Mouse (Mus musculus): ENCODE results near the gene Srgap3. TPM values are rescaled to one million over a fixed set of nuclear protein-coding genes. Genes with fewer than 3 reads are reported as not detected.

The Srgap3 gene
- total and polyA plus RNA-seq, 2 experiments from 2014 or later: 0.33 TPM; not detected in 1

GRCm38 (mm10) chr6:112796607-112797006 lies 150.5 kb downstream of the Srgap3 start:
- Histone ChIP-seq H3K36me3 (replicated peaks; ENCODE audit: control insufficient read depth, insufficient read depth, low read length) (no peaks in the 10 kb centered on the region), H3K27me3 (ENCODE audit: control insufficient read depth, insufficient read depth, low read length) (no peaks in the 10 kb centered on the region), H3K9ac (replicated peaks; ENCODE audit: low read depth, low read length) (no peak overlapping the region), H3K9me3 (replicated peaks; ENCODE audit: control insufficient read depth, low read length) (no peaks in the 10 kb centered on the region), H3K4me3 (ENCODE audit: low read depth, low read length) (no peak overlapping the region), H3K4me2 (ENCODE audit: low read depth, low read length) (no peak overlapping the region), H3K27ac (ENCODE audit: low read depth) (no peak overlapping the region), H3K4me1 (ENCODE audit: control insufficient read depth, insufficient read depth) (no peaks in the 10 kb centered on the region)
- no peak for DNase-seq (ENCODE audit: low spot score)
- no peak for ATAC-seq (ENCODE audit: insufficient read depth, low read depth)
- TF ChIP-seq EP300 (IDR thresholded peaks at IDR 0.05; ENCODE audit: low read depth): no peak
- no peak for TF ChIP-seq CTCF (IDR thresholded peaks at IDR 0.05; ENCODE audit: low read depth)
- 70% methylated on average over 2 of the region's 2 CpGs for WGBS

GRCm38 (mm10) chr6:112793887-112794286 lies 153.2 kb downstream of the Srgap3 start:
- ATAC-seq (ENCODE audit: insufficient read depth, low read depth): no peak

GRCm38 (mm10) chr6:112789901-112790300 lies 157.2 kb downstream of the Srgap3 start:
- no peak for TF ChIP-seq EP300 (IDR thresholded peaks at IDR 0.05; ENCODE audit: low read depth)
- 0 out of 2 replicates have a peak, but pooled peaks have one; percentile 5 for TF ChIP-seq CTCF (IDR thresholded peaks at IDR 0.05; ENCODE audit: low read depth)
- H3K9me3 ChIP-seq (replicated peaks; ENCODE audit: control insufficient read depth, low read length): no peaks in the 10 kb centered on the region
- 76% methylated on average over 6 of the region's 6 CpGs for WGBS
- H3K9ac ChIP-seq (replicated peaks; ENCODE audit: low read depth, low read length): no peak overlapping the region
- no peaks in the 10 kb centered on the region for H3K27me3 ChIP-seq (ENCODE audit: control insufficient read depth, insufficient read depth, low read length)
- no peak overlapping the region for H3K27ac ChIP-seq (ENCODE audit: low read depth)
- ATAC-seq (ENCODE audit: insufficient read depth, low read depth): no peak
- H3K4me1 ChIP-seq (ENCODE audit: control insufficient read depth, insufficient read depth): no peaks in the 10 kb centered on the region
- no peak for DNase-seq (ENCODE audit: low spot score)
- H3K36me3 ChIP-seq (replicated peaks; ENCODE audit: control insufficient read depth, insufficient read depth, low read length): no peaks in the 10 kb centered on the region
- H3K4me3 ChIP-seq (ENCODE audit: low read depth, low read length): no peak overlapping the region
- no peak overlapping the region for H3K4me2 ChIP-seq (ENCODE audit: low read depth, low read length)

More at GRCm38 (mm10) chr6:112793887-112794286, 153.2 kb downstream of the Srgap3 start:
- TF ChIP-seq CTCF (IDR thresholded peaks at IDR 0.05; ENCODE audit: low read depth) (no peak), EP300 (IDR thresholded peaks at IDR 0.05; ENCODE audit: low read depth) (no peak)
- Histone ChIP-seq H3K27me3 (ENCODE audit: control insufficient read depth, insufficient read depth, low read length) (no peaks in the 10 kb centered on the region), H3K27ac (ENCODE audit: low read depth) (no peak overlapping the region), H3K4me1 (ENCODE audit: control insufficient read depth, insufficient read depth) (no peaks in the 10 kb centered on the region), H3K4me2 (ENCODE audit: low read depth, low read length) (no peak overlapping the region), H3K9me3 (replicated peaks; ENCODE audit: control insufficient read depth, low read length) (no peaks in the 10 kb centered on the region), H3K36me3 (replicated peaks; ENCODE audit: control insufficient read depth, insufficient read depth, low read length) (no peaks in the 10 kb centered on the region), H3K9ac (replicated peaks; ENCODE audit: low read depth, low read length) (no peak overlapping the region), H3K4me3 (ENCODE audit: low read depth, low read length) (no peak overlapping the region)
- 87% methylated on average over 5 of the region's 5 CpGs for WGBS
- no peak for DNase-seq (ENCODE audit: low spot score)

- 31% methylated on average over 10 of the region's 10 CpGs for WGBS
- no peaks in the 10 kb centered on the region for H3K4me1 ChIP-seq (ENCODE audit: control insufficient read depth, insufficient read depth)
- no peak for ATAC-seq (ENCODE audit: insufficient read depth, low read depth)
These were observed 158.4 kb downstream of the Srgap3 start for GRCm38 (mm10) chr6:112788617-112789016.

GRCm38 (mm10) chr6:112788174-112788573 lies 158.9 kb downstream of the Srgap3 start:
- no peak for TF ChIP-seq EP300 (IDR thresholded peaks at IDR 0.05; ENCODE audit: low read depth)
- no peak for TF ChIP-seq CTCF (IDR thresholded peaks at IDR 0.05; ENCODE audit: low read depth)
- no peak overlapping the region for H3K4me3 ChIP-seq (ENCODE audit: low read depth, low read length)

More at GRCm38 (mm10) chr6:112788617-112789016, 158.4 kb downstream of the Srgap3 start:
- Histone ChIP-seq H3K27ac (ENCODE audit: low read depth) (no peak overlapping the region), H3K9me3 (replicated peaks; ENCODE audit: control insufficient read depth, low read length) (no peaks in the 10 kb centered on the region), H3K9ac (replicated peaks; ENCODE audit: low read depth, low read length) (no peak overlapping the region), H3K4me2 (ENCODE audit: low read depth, low read length) (no peak overlapping the region), H3K36me3 (replicated peaks; ENCODE audit: control insufficient read depth, insufficient read depth, low read length) (no peaks in the 10 kb centered on the region), H3K4me3 (ENCODE audit: low read depth, low read length) (no peak overlapping the region), H3K27me3 (ENCODE audit: control insufficient read depth, insufficient read depth, low read length) (no peaks in the 10 kb centered on the region)
- DNase-seq (ENCODE audit: low spot score): no peak
- TF ChIP-seq CTCF (IDR thresholded peaks at IDR 0.05; ENCODE audit: low read depth) (no peak), EP300 (IDR thresholded peaks at IDR 0.05; ENCODE audit: low read depth) (no peak)

GRCm38 (mm10) chr6:112781409-112782093 lies 165.5 kb downstream of the Srgap3 start:
- Histone ChIP-seq H3K4me2 (ENCODE audit: low read depth, low read length) (no peak overlapping the region), H3K27ac (ENCODE audit: low read depth) (no peak overlapping the region), H3K4me1 (ENCODE audit: control insufficient read depth, insufficient read depth) (no peaks in the 10 kb centered on the region), H3K36me3 (replicated peaks; ENCODE audit: control insufficient read depth, insufficient read depth, low read length) (no peaks in the 10 kb centered on the region), H3K4me3 (ENCODE audit: low read depth, low read length) (no peak overlapping the region), H3K27me3 (ENCODE audit: control insufficient read depth, insufficient read depth, low read length) (no peaks in the 10 kb centered on the region), H3K9me3 (replicated peaks; ENCODE audit: control insufficient read depth, low read length) (no peaks in the 10 kb centered on the region), H3K9ac (replicated peaks; ENCODE audit: low read depth, low read length) (no peak overlapping the region)
- DNase-seq (ENCODE audit: low spot score) (no peak), ATAC-seq (ENCODE audit: insufficient read depth, low read depth) (no peak)
- TF ChIP-seq EP300 (IDR thresholded peaks at IDR 0.05; ENCODE audit: low read depth) (no peak), CTCF (IDR thresholded peaks at IDR 0.05; ENCODE audit: low read depth) (peak; percentile 59)
- WGBS: 61% methylated on average over 10 of the region's 10 CpGs

More at GRCm38 (mm10) chr6:112788174-112788573, 158.9 kb downstream of the Srgap3 start:
- no peaks in the 10 kb centered on the region for H3K9me3 ChIP-seq (replicated peaks; ENCODE audit: control insufficient read depth, low read length)
- no peak overlapping the region for H3K9ac ChIP-seq (replicated peaks; ENCODE audit: low read depth, low read length)
- H3K4me1 ChIP-seq (ENCODE audit: control insufficient read depth, insufficient read depth): no peaks in the 10 kb centered on the region
- ATAC-seq (ENCODE audit: insufficient read depth, low read depth): no peak
- no peak overlapping the region for H3K27ac ChIP-seq (ENCODE audit: low read depth)
- no peak for DNase-seq (ENCODE audit: low spot score)
- H3K4me2 ChIP-seq (ENCODE audit: low read depth, low read length): no peak overlapping the region
- H3K27me3 ChIP-seq (ENCODE audit: control insufficient read depth, insufficient read depth, low read length): no peaks in the 10 kb centered on the region
- H3K36me3 ChIP-seq (replicated peaks; ENCODE audit: control insufficient read depth, insufficient read depth, low read length): no peaks in the 10 kb centered on the region
- 79% methylated on average over 1 of the region's 1 CpGs for WGBS
